8 mouse cellular contexts compared by ENCODE assay signal in the genomic region with DNA sequence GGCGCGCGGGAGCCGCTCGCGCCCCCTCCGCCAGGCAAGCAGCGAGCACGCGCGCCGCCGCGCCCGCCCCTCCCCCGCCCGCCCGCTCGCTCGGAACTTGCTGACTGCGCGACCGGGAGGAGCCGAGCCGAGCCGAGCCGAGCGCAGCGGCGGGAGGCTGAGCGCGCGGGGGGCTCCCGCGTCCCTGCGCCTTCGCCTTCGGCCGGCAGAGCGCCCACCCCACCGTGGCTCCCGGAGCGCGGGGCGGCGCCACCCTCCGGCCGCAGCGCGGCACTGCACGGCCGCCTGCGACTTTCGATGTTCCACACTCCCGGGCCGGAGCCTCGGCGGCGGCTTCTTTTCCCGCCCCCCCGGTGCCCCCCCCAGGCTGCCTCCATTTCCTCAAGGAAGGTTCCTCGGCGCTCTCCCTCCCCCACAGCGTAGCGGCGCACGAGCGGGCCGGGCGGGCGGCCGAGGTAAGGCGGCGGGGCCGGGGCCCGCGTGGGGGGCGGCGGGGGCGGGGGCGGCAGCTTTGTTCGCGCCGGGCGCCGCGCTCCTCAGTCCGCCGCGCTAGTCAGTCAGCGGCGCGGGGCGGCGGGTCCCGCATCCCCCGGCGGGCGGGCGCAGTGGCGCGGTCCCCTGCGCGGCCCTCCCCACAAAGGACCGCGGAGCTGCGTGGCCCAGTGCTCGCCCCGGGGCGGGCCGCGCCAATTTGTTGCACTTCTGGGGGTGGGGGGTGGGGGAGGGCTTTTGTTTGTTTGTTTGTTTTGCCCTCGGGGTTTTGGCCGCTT. TPM values are rescaled to one million over a fixed set of nuclear protein-coding genes. Genes with fewer than 3 reads are reported as not detected.
A peak's percentile ranks its signal among the peaks of the same experiment; 100 is the strongest.
DNase-seq lines count a peak whose midpoint lies in the region; ATAC-seq and TF ChIP-seq lines count a peak whose summit lies in the region.

No protein-coding gene starts in this region.

- 0% methylated on average over 48 of the region's 114 CpGs for WGBS in forebrain, embryonic 13.5 days
- under 1% methylated on average over 82 of the region's 114 CpGs for WGBS in lung, adult 2 months
- WGBS in olfactory bulb, adult 2 months = 3% methylated on average over 96 of the region's 114 CpGs
- under 1% methylated on average over 72 of the region's 114 CpGs for WGBS in thymus, adult 2 months

- TF ChIP-seq POLR2A in lung, adult 2 months (IDR thresholded peaks at IDR 0.05; ENCODE audit: borderline replicate concordance, extremely low read depth, low read depth, low read length) = peak; percentile 15; the same call in 1 of the 2 replicates
- TF ChIP-seq POLR2A in olfactory bulb, adult 2 months (IDR thresholded peaks at IDR 0.05; ENCODE audit: insufficient read depth, low read depth, low read length) = 0 out of 2 replicates have a peak, but pooled peaks have one; percentile 28
- no peak for TF ChIP-seq POLR2A in thymus, adult 2 months (IDR thresholded peaks at IDR 0.05; ENCODE audit: control insufficient read depth, extremely low read depth, insufficient read depth, low read length, poor library complexity)

- H3K9ac ChIP-seq in forebrain, embryonic 13.5 days = peak overlapping the region; percentile 97

- peaks cover 5% of the 10 kb centered on the region; the same call in 1 of the 2 replicates for H3K27me3 ChIP-seq in E14TG2a.4 (ENCODE audit: insufficient read depth, low read length)
- H3K27me3 ChIP-seq in forebrain, embryonic 13.5 days = no peaks in the 10 kb centered on the region
- H3K27me3 ChIP-seq in thymus, adult 2 months (ENCODE audit: control insufficient read depth, insufficient read depth, low read length) = no peaks in the 10 kb centered on the region

- H3K4me1 ChIP-seq in E14TG2a.4 (replicated peaks; ENCODE audit: low read depth, low read length) = peaks cover 36% of the 10 kb centered on the region
- H3K4me1 ChIP-seq in forebrain, embryonic 13.5 days = peaks cover 32% of the 10 kb centered on the region
- peaks cover 16% of the 10 kb centered on the region for H3K4me1 ChIP-seq in lung, adult 2 months (ENCODE audit: control insufficient read depth, insufficient read depth, low read length)
- H3K4me1 ChIP-seq in olfactory bulb, adult 2 months (ENCODE audit: control insufficient read depth, insufficient read depth, low read length) = no peaks in the 10 kb centered on the region; the same call in 1 of the 2 replicates
- H3K4me1 ChIP-seq in thymus, adult 2 months (replicated peaks; ENCODE audit: control insufficient read depth, insufficient read depth, low read length) = peaks cover 10% of the 10 kb centered on the region

- TF ChIP-seq CTCF in E14TG2a.4 (conservative IDR thresholded peaks at IDR 0.05; ENCODE audit: low read length) = no peak
- TF ChIP-seq CTCF in lung, adult 2 months (IDR thresholded peaks at IDR 0.05; ENCODE audit: insufficient read depth, low read length) = 0 out of 2 replicates have a peak, but pooled peaks have one; percentile 7
- TF ChIP-seq CTCF in olfactory bulb, adult 2 months (IDR thresholded peaks at IDR 0.05; ENCODE audit: insufficient read depth, low read depth, low read length) = peak; percentile 65
- peak; percentile 87; the same call in 1 of the 2 replicates for TF ChIP-seq CTCF in thymus, adult 2 months (IDR thresholded peaks at IDR 0.05; ENCODE audit: borderline replicate concordance, control insufficient read depth, extremely low read depth, insufficient read depth, low read length, poor library complexity)

- ATAC-seq in forebrain, embryonic 13.5 days = peak; percentile 96

- intact Hi-C loops in heart, postnatal 10 days (cut with DNase I) = loop anchor here (2.0 kb wide), 1 partner anchor 46 kb away; no protein-coding TSS in a partner anchor

- peak; percentile 61 for DNase-seq in c-Kit-positive CD71-positive TER-119-positive erythroid progenitor cells, embryonic 14.5 days (ENCODE audit: low spot score)
- peak; percentile 86 to 89 for DNase-seq in heart, postnatal 10 days
- peak; percentile 70 to 85 for DNase-seq in layer of hippocampus, adult 18-20 months (ENCODE audit: low spot score in 2 of 2)
- DNase-seq in lung, adult 2 months = peak; percentile 76
- peak; percentile 83 for DNase-seq in thymus, adult 2 months

- peak overlapping the region; percentile 82 for H3K4me2 ChIP-seq in forebrain, embryonic 13.5 days

- H3K4me3 ChIP-seq in E14TG2a.4 (replicated peaks; ENCODE audit: low read length) = peak overlapping the region; percentile 82
- peak overlapping the region; percentile 73 for H3K4me3 ChIP-seq in forebrain, embryonic 13.5 days
- H3K4me3 ChIP-seq in lung, adult 2 months (replicated peaks; ENCODE audit: extremely low read depth, low read depth, low read length) = peak overlapping the region; percentile 94
- peak overlapping the region; percentile 88 for H3K4me3 ChIP-seq in olfactory bulb, adult 2 months (ENCODE audit: insufficient read depth, low read depth, low read length)
- H3K4me3 ChIP-seq in thymus, adult 2 months (ENCODE audit: control insufficient read depth, insufficient read depth, low read length) = peak overlapping the region; percentile 94

- H3K36me3 ChIP-seq in E14TG2a.4 (ENCODE audit: insufficient read depth, low read length) = peaks cover 24% of the 10 kb centered on the region
- H3K36me3 ChIP-seq in forebrain, embryonic 13.5 days (ENCODE audit: poor library complexity, severe bottlenecking) = peaks cover 6% of the 10 kb centered on the region; the same call in 1 of the 2 replicates
- no peaks in the 10 kb centered on the region for H3K36me3 ChIP-seq in thymus, adult 2 months (ENCODE audit: control insufficient read depth, insufficient read depth, low read length)

- peak overlapping the region; percentile 97 for H3K27ac ChIP-seq in forebrain, embryonic 13.5 days
- H3K27ac ChIP-seq in olfactory bulb, adult 2 months (ENCODE audit: insufficient read depth, low read depth, low read length) = peak overlapping the region; percentile 75; the same call in 1 of the 2 replicates
- H3K27ac ChIP-seq in thymus, adult 2 months (ENCODE audit: control insufficient read depth, insufficient read depth, low read length) = peak overlapping the region; percentile 53; the same call in 1 of the 2 replicates

- H3K9me3 ChIP-seq in E14TG2a.4 (ENCODE audit: low read length) = no peaks in the 10 kb centered on the region
- no peaks in the 10 kb centered on the region for H3K9me3 ChIP-seq in forebrain, embryonic 13.5 days (replicated peaks)

RNA-seq across cellular contexts. Expression of gene Ube2e3, which starts 1.2 kb away (rescaled TPM):
- 268 and 271 TPM in 2 replicates for polyA plus RNA-seq in forebrain, embryonic 13.5 days (2015; fragmentation: Nextera tagmentation; extraction: Ambion mirVana)
- total RNA-seq in heart, postnatal 10 days (2021) = 10 to 100 TPM; 68.1 to 73.4 TPM
- 100 to 1,000 TPM; 112 TPM for total RNA-seq in layer of hippocampus, adult 18-20 months (2021)
- 24.1 and 33.8 TPM in 2 replicates for polyA plus RNA-seq in lung, adult 2 months (2012; rRNA removed)
- not detected in 2 replicates for polyA plus RNA-seq in olfactory bulb, adult 2 months (2012; ENCODE audit: insufficient read depth, insufficient read length, low replicate concordance, missing spikeins)
- polyA plus RNA-seq in thymus, adult 2 months (2012; rRNA removed) = 37.3 and 61.8 TPM in 2 replicates

Comparison
In these comparisons a context has a peak if more than half of its experiments do, and no peak if none do; other contexts are left out.
1. Peak in every context shown above with its lines: DNase-seq, ATAC-seq, H3K4me3 ChIP-seq and H3K27ac ChIP-seq.